In genomic region chr2:48947761-48948160, GRCm38 (mm10) we compare ENCODE assay signal across 8 mouse cellular contexts. TPM values are rescaled to one million over a fixed set of nuclear protein-coding genes. Genes with fewer than 3 reads are reported as not detected.
DNase-seq lines count a peak whose midpoint lies in the region; ATAC-seq and TF ChIP-seq lines count a peak whose summit lies in the region.

No protein-coding gene starts in this region.

- peak overlapping the region; percentile 91 for H3K9ac ChIP-seq in embryonic facial prominence, embryonic 12.5 days
- H3K9ac ChIP-seq in intestine, postnatal 0 days (ENCODE audit: low read depth, low read length) = no peak overlapping the region
- 0 out of 2 replicates have a peak overlapping the region, but pooled peaks have one; percentile 20 for H3K9ac ChIP-seq in neural tube, embryonic 15.5 days (replicated peaks)

- peak overlapping the region; percentile 56 for H3K4me2 ChIP-seq in embryonic facial prominence, embryonic 12.5 days (replicated peaks)
- peak overlapping the region; percentile 76 for H3K4me2 ChIP-seq in intestine, postnatal 0 days (replicated peaks; ENCODE audit: low read depth)
- peak overlapping the region; percentile 75 for H3K4me2 ChIP-seq in neural tube, embryonic 15.5 days

- peaks cover 4% of the 10 kb centered on the region for H3K4me1 ChIP-seq in embryonic facial prominence, embryonic 12.5 days
- no peaks in the 10 kb centered on the region for H3K4me1 ChIP-seq in intestine, postnatal 0 days (replicated peaks; ENCODE audit: control insufficient read depth, insufficient read depth, low read length)
- peaks cover 17% of the 10 kb centered on the region for H3K4me1 ChIP-seq in neural tube, embryonic 15.5 days

- no peak for DNase-seq in left cerebral cortex, adult 2 months (ENCODE audit: extremely low spot score in 1 of 2, low spot score in 2 of 2)
- DNase-seq in left cerebral cortex, postnatal 36 days (ENCODE audit: low spot score in 2 of 2) = no peak
- DNase-seq in cerebellum, postnatal 36 days = no peak
- DNase-seq in cerebellum, postnatal 14 days = no peak

- no peak overlapping the region for H3K27ac ChIP-seq in left cerebral cortex, adult 2 months
- H3K27ac ChIP-seq in embryonic facial prominence, embryonic 12.5 days = no peak overlapping the region
- H3K27ac ChIP-seq in intestine, postnatal 0 days (ENCODE audit: low read depth, low read length) = no peak overlapping the region
- H3K27ac ChIP-seq in neural tube, embryonic 15.5 days (replicated peaks) = no peak overlapping the region

- intact Hi-C loops in left cerebral cortex, adult 2 months (cut with DNase I) = loop anchor here (5.0 to 10.0 kb wide), 3 partner anchors 367 to 787 kb away; partner anchors contain the start of gene Epc2
- intact Hi-C loops in left cerebral cortex, postnatal 36 days (cut with DNase I) = no loop called here

- no peaks in the 10 kb centered on the region for H3K36me3 ChIP-seq in embryonic facial prominence, embryonic 12.5 days
- H3K36me3 ChIP-seq in intestine, postnatal 0 days (ENCODE audit: control insufficient read depth, insufficient read depth) = no peaks in the 10 kb centered on the region
- H3K36me3 ChIP-seq in neural tube, embryonic 15.5 days = no peaks in the 10 kb centered on the region

- no peak for TF ChIP-seq CTCF in left cerebral cortex, adult 2 months (IDR thresholded peaks at IDR 0.05)
- no peak for TF ChIP-seq CTCF in intestine, postnatal 0 days (IDR thresholded peaks at IDR 0.05; ENCODE audit: low read depth)

- H3K9me3 ChIP-seq in embryonic facial prominence, embryonic 12.5 days = no peaks in the 10 kb centered on the region
- no peaks in the 10 kb centered on the region for H3K9me3 ChIP-seq in intestine, postnatal 0 days (ENCODE audit: control insufficient read depth)
- no peaks in the 10 kb centered on the region for H3K9me3 ChIP-seq in neural tube, embryonic 15.5 days (replicated peaks)

- WGBS in embryonic facial prominence, embryonic 12.5 days = 57% methylated on average over 3 of the region's 3 CpGs
- 51% methylated on average over 3 of the region's 3 CpGs for WGBS in intestine, postnatal 0 days
- 55% methylated on average over 3 of the region's 3 CpGs for WGBS in neural tube, embryonic 15.5 days

- ATAC-seq in embryonic facial prominence, embryonic 12.5 days (ENCODE audit: insufficient number of reproducible peaks, insufficient read depth, low FRiP score, low TSS enrichment) = no peak
- ATAC-seq in intestine, postnatal 0 days = no peak
- ATAC-seq in neural tube, embryonic 15.5 days (ENCODE audit: low FRiP score) = no peak
- no peak for ATAC-seq in megakaryocyte progenitor cell, adult 5-6 weeks (replicated peaks; ENCODE audit: poor library complexity)

- H3K4me3 ChIP-seq in left cerebral cortex, adult 2 months = peak overlapping the region; percentile 85
- H3K4me3 ChIP-seq in embryonic facial prominence, embryonic 12.5 days = peak overlapping the region; percentile 83; the same call in 1 of the 2 replicates
- H3K4me3 ChIP-seq in intestine, postnatal 0 days (ENCODE audit: low read depth, low read length) = peak overlapping the region; percentile 97
- H3K4me3 ChIP-seq in neural tube, embryonic 15.5 days (replicated peaks) = peak overlapping the region; percentile 91

- H3K27me3 ChIP-seq in embryonic facial prominence, embryonic 12.5 days = no peaks in the 10 kb centered on the region
- H3K27me3 ChIP-seq in intestine, postnatal 0 days (replicated peaks; ENCODE audit: control insufficient read depth, insufficient read depth, low read length) = no peaks in the 10 kb centered on the region
- H3K27me3 ChIP-seq in neural tube, embryonic 15.5 days (replicated peaks) = no peaks in the 10 kb centered on the region

RNA-seq across cellular contexts. Expression of gene Mbd5, which starts 1.5 kb away (rescaled TPM):
- total RNA-seq in left cerebral cortex, adult 2 months (2021) = 100 to 1,000 TPM; 130 to 132 TPM
- 100 to 1,000 TPM; 117 to 143 TPM for total RNA-seq in left cerebral cortex, postnatal 36 days (2021)
- polyA plus RNA-seq in embryonic facial prominence, embryonic 12.5 days (2016; fragmentation: Nextera tagmentation; extraction: Ambion mirVana) = 29.8 and 30.8 TPM in 2 replicates
- polyA plus RNA-seq in intestine, postnatal 0 days (2015; fragmentation: Nextera tagmentation; extraction: Ambion mirVana) = 6.8 and 7.9 TPM in 2 replicates
- polyA plus RNA-seq in neural tube, embryonic 15.5 days (2015; fragmentation: Nextera tagmentation; extraction: Ambion mirVana) = 35.4 and 44.0 TPM in 2 replicates
- total RNA-seq in megakaryocyte progenitor cell, adult 5-6 weeks (2015) = 28.6 and 30.9 TPM in 2 replicates
- 13.5 and 20.8 TPM in 2 replicates for total RNA-seq in megakaryocyte progenitor cell, adult 5-6 weeks (2017)

RNA-seq across cellular contexts. Expression of gene Orc4, which starts 2.3 kb away (rescaled TPM):
- 10 to 100 TPM; 68.1 to 86.5 TPM for total RNA-seq in left cerebral cortex, adult 2 months (2021)
- total RNA-seq in left cerebral cortex, postnatal 36 days (2021) = 10 to 100 TPM; 52.1 to 76.4 TPM
- 114 and 118 TPM in 2 replicates for polyA plus RNA-seq in embryonic facial prominence, embryonic 12.5 days (2016; fragmentation: Nextera tagmentation; extraction: Ambion mirVana)
- 48.2 and 54.6 TPM in 2 replicates for polyA plus RNA-seq in intestine, postnatal 0 days (2015; fragmentation: Nextera tagmentation; extraction: Ambion mirVana)
- 88.4 and 89.2 TPM in 2 replicates for polyA plus RNA-seq in neural tube, embryonic 15.5 days (2015; fragmentation: Nextera tagmentation; extraction: Ambion mirVana)
- 88.0 and 110 TPM in 2 replicates for total RNA-seq in megakaryocyte progenitor cell, adult 5-6 weeks (2015)
- total RNA-seq in megakaryocyte progenitor cell, adult 5-6 weeks (2017) = 143 and 165 TPM in 2 replicates
